Mouse (Mus musculus): Measurements from ENCODE around the gene Tbc1d10b. TPM values are rescaled to one million over a fixed set of nuclear protein-coding genes. Genes with fewer than 3 reads are reported as not detected.

Gene Tbc1d10b
- polyA plus RNA-seq (2012) = 65.6 and 68.1 TPM in 2 replicates

DNA sequence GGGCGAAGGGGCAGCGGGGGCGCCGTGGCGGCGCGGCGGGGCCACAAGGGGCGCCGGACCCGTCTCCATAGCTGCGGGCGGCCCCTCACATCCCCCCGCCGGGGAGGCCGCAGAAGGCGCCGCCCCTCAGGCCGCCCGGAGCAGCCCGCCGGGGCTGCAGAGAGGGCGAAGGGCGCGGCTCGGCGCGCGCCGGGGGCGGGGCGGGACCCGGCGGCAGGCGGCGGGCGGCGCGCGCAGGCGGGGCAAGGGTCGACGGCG is at the start of gene Tbc1d10b:
Gene Tbc1d10b (minus strand): TSS at position 174 of the 258 bp plus-strand sequence.

DNA sequence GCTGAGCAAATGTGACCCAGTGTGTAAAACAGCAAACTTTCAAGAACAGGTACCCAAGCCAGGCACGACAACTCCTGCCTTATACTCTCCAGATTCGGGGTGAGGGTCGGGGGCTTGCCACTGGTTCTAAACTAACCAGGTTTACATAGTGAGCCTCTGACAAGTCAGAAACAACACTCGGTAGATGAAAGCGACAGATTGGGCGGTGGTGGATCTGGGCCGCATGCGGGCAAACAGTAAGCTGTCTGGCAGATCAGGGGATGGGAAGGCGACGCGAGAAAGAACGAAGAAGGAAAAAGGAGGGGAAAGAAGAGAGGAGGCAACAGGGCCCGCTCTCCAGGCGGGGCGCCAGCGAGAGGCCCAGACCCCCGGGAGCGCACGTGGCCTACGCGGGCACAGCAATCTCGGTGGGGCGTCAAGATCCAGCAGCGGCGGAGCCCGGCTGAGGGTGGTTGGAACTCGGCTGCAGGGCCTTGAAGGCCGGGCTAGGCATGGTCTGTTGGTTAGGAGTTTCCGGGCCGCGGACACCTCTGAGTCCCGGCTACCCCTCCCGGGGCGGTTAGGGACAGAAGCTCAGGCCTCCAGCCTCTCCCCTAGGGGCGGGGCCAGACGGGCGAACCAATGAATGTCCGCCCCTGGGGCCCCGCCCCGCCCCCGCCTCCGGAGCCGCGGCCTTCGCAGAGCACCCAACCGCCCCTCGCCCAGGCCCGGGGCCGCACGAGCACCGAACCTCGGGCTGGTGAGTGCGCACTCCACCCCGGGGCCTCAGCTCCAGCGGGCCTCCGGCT is 35.8 kb upstream of the Tbc1d10b start, which contains the start of gene Zfp771:
Gene Zfp771 (plus strand): TSS at position 405 of the 788 bp plus-strand sequence.

DNA sequence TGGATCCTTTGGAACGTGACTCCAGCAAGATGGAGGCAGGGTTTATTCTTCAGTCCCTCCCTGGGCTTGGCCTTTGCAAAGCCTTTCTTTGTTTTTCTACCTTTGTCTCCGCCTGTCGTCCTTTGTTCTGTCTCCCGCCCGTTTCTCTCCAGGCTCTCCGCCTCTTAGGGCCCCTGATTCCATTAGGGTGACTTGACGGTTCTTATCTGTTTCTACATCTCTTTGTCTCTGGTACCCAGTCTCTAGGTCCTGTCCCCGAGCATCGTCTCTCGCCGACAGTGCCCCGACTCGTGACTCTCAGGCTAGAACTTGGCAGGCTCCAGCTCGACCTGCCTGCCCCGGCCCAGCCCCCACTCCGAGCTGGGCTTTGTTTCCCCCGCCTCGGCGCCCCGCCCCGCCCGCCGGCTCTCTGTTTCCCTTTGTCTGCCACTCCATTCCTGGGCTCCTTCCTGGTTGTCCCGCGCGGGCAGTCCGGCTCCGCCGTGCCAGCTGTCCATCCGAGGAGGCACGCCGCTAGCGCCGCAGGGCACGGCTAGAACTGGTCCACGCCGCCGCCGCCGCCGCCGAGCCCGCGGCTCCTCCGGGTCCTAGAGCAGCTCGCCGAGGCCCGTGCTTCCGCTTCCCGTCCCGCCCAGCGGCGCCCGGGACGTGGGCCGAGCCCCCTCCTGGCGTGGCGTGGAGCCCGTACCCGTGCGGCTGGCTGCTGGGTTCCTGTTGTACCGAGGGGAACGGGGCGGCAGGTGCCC is 24.5 kb upstream of the Tbc1d10b start, which contains the start of the genes Zfp553 and Sept1:
Gene Zfp553 (plus strand): TSS at position 440 of the 746 bp plus-strand sequence.
Gene Sept1 (minus strand): TSS at position 509 of the 746 bp plus-strand sequence.

GRCm38 (mm10) chr7:127208553-127209438 is 528 bp upstream of the Tbc1d10b start, which contains the start of gene Mylpf:
Gene Mylpf, plus strand, starts transcription at chr7:127208890.

DNA sequence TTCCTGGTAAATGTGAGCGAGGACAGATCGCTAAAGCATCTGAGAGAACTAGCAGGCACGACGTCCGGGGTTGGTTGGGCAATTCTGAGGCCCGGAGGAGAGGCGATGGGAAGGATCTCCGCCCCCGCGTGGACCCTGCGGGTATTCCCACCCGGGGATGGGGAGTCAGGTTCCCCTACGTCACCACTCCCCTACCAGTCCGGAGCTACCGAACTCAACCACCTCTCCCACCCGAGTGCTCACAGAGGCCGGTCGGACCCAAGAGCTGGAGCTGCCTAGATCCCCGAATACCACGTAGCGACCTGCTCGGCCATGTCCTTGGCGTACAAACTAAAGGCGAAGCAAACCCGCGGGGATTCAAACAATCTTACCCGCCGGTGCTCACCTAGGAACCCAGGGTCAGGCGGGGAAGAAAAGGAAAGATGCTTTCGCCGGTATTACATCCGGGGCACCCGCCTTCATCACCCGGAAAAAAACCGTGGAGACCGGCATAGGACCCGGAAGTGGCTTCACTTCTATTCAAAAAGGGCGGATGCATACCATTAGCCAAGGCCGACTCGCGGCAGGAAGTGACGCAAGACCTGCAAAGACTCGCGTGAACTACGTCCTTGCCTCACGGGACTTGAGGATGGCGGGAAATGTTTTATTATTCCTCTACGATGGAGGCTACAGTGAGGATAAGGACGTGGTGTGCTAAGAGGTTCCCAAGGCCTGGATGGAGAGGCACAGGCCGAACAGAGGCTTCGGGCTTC is 12.5 kb downstream of the Tbc1d10b start, which contains the start of gene Cd2bp2:
Gene Cd2bp2 (minus strand): TSS at position 507 of the 752 bp plus-strand sequence.

Other genes starting within 250 kb of the Tbc1d10b start
- 127 and 143 TPM in 2 replicates for gene Cdipt, start 232.6 kb downstream of the Tbc1d10b start, polyA plus RNA-seq (2012)
- gene Cdiptos, start 232.4 kb downstream of the Tbc1d10b start, polyA plus RNA-seq (2012) = 0.74 and 0.75 TPM in 2 replicates
- gene Mvp, start 193.8 kb downstream of the Tbc1d10b start, polyA plus RNA-seq (2012) = 25.1 and 28.0 TPM in 2 replicates
- gene Pagr1b, start 192.0 kb downstream of the Tbc1d10b start, polyA plus RNA-seq (2012) = 9.4 TPM in 1 of 2 replicates, not detected in the other
- gene Pagr1a, start 191.1 kb downstream of the Tbc1d10b start, polyA plus RNA-seq (2012) = 67.0 and 68.3 TPM in 2 replicates
- gene Gm42742, start 187.4 kb downstream of the Tbc1d10b start, polyA plus RNA-seq (2012) = 146 and 149 TPM in 2 replicates
- 0.61 and 0.66 TPM in 2 replicates for gene Prrt2, start 187.3 kb downstream of the Tbc1d10b start, polyA plus RNA-seq (2012)
- 845 and 941 TPM in 2 replicates for gene Maz, start 181.4 kb downstream of the Tbc1d10b start, polyA plus RNA-seq (2012)
- gene Kif22, start 166.0 kb downstream of the Tbc1d10b start, polyA plus RNA-seq (2012) = 29.9 and 30.8 TPM in 2 replicates
- gene Zg16, start 121.1 kb downstream of the Tbc1d10b start, polyA plus RNA-seq (2012) = 0.86 and 0.89 TPM in 2 replicates
- 106 and 120 TPM in 2 replicates for gene AI467606, start 117.1 kb downstream of the Tbc1d10b start, polyA plus RNA-seq (2012)
- gene Qprt, start 86.2 kb downstream of the Tbc1d10b start, polyA plus RNA-seq (2012) = 1.9 and 3.5 TPM in 2 replicates
- 137 and 157 TPM in 2 replicates for gene Spn, start 70.6 kb downstream of the Tbc1d10b start, polyA plus RNA-seq (2012)
- 56.3 and 72.8 TPM in 2 replicates for gene Cd2bp2, start 12.4 kb downstream of the Tbc1d10b start, polyA plus RNA-seq (2012)
- 1.6 and 3.1 TPM in 2 replicates for gene Mylpf, start 422 bp upstream of the Tbc1d10b start, polyA plus RNA-seq (2012)
- gene Zfp553, start 24.6 kb upstream of the Tbc1d10b start, polyA plus RNA-seq (2012) = 21.1 and 24.7 TPM in 2 replicates
- 148 and 225 TPM in 2 replicates for gene Sept1, start 24.7 kb upstream of the Tbc1d10b start, polyA plus RNA-seq (2012)
- 82.3 and 89.5 TPM in 2 replicates for gene Zfp771, start 35.8 kb upstream of the Tbc1d10b start, polyA plus RNA-seq (2012)
- gene Dctpp1, start 52.2 kb upstream of the Tbc1d10b start, polyA plus RNA-seq (2012) = 154 and 169 TPM in 2 replicates
- 27.0 and 35.1 TPM in 2 replicates for gene Sephs2, start 65.6 kb upstream of the Tbc1d10b start, polyA plus RNA-seq (2012)
- 25.1 and 29.6 TPM in 2 replicates for gene Itgal, start 87.8 kb upstream of the Tbc1d10b start, polyA plus RNA-seq (2012)
- 29.2 and 33.9 TPM in 2 replicates for gene Zfp768, start 137.1 kb upstream of the Tbc1d10b start, polyA plus RNA-seq (2012)
- gene Zfp747, start 167.6 kb upstream of the Tbc1d10b start, polyA plus RNA-seq (2012) = 5.6 and 7.2 TPM in 2 replicates
- 0.43 and 0.74 TPM in 2 replicates for gene 9130019O22Rik, start 178.7 kb upstream of the Tbc1d10b start, polyA plus RNA-seq (2012)
- gene E430018J23Rik, start 185.2 kb upstream of the Tbc1d10b start, polyA plus RNA-seq (2012) = 8.6 and 11.3 TPM in 2 replicates
- gene Zfp764, start 198.4 kb upstream of the Tbc1d10b start, polyA plus RNA-seq (2012) = 1.5 and 1.8 TPM in 2 replicates
- 11.3 and 11.9 TPM in 2 replicates for gene Zfp688, start 213.6 kb upstream of the Tbc1d10b start, polyA plus RNA-seq (2012)
- 11.6 and 13.2 TPM in 2 replicates for gene Zfp689, start 240.7 kb upstream of the Tbc1d10b start, polyA plus RNA-seq (2012)

Measured in megakaryocyte-erythroid progenitor cell, adult 5 weeks (primary cell).